Mouse (Mus musculus) cerebellum, postnatal 4 days (tissue): ENCODE measurements around the gene Slc5a5.
A peak's percentile ranks its signal among the peaks of the same experiment; 100 is the strongest.

Experiments
- DNase-seq, 2 experiments: peaks; one replicate each; pipeline ENCODE4 v3.0.0; 2022; ENCODE audit warnings: low spot score in 2 of 2, mixed read lengths in 1 of 2

The Slc5a5 gene

DNA sequence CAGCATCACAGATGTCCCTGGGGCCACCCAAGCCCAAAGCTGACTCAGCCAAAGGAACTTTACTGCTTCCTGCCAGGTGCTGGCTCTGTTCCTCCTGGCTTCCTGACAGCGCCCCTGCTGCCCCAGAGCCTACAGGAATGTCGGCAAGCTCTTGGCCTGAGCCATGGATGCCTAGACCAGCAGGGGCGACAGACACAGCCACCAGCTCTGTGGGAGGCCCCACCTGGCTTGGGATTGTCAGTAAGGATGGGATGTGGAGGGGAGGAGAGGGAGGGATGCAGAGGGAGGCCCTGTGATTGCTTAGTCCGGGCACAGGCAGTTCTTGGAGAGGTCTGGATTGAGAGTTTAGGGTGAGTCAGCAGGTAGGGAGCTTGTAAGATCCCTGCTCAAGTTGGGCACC lies 12.4 kb downstream of the Slc5a5 start:
- DNase-seq, result peak in 1 of 2 experiments; percentile 76

DNA sequence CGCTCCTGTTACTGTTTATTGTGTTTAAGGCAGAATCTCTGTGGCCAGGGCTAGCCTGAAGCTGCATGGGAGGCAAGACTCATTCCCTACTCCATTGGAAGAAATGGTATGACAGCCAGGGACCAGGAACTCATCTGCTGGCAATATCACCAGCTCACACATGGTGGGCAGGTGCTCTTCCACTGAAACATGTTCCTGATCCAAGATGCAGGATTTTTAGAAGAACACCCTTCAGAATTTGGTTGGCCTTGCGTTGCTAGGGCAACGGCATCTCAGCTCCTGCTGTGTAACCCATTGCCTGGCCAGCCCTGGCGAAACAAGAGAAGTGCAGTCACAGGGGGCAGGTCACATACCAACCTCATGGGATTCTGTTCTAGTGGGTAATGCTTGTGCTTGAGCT lies 13.1 kb downstream of the Slc5a5 start:
- DNase-seq, result peak in 1 of 2 experiments; percentile 4

DNA sequence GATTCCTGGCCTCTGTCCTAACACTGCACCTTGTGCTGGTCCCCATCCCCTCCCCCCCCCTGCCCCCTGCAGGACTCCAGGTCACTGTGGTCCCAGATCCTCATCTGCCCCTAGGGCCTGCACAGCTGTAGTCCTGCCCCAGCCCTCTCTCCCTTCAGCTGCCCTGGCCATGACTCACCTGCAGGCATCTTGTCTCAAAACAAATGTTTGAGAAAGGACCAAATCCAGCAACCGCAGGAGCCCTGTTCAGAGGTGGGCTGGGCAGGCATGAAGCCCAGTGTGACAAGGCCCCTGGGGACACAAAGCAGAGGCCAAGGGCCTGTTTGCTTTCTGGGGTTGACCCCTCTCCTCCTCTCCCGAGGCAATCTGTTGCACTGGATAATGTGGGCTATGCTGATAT lies 14.4 kb downstream of the Slc5a5 start:
- DNase-seq, result no peak

DNA sequence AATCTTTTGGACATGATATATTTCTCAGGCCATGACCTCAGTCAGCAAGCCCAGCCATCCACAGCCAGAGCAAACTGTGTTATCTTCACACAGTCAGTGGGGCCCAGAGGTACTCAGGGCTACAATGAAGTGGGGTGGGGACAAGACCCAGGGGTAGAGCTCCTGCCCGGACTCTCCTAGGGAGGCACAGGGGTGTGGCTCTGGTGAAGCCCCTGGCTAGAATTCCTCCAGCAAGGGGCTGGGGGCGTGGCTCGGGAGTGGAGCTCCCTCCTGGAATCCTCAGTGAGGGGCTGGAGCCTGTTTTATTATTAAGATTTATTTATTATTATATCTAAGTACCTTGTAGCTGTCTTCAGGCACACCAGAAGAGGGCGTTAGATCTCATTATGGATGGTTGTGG lies 16.2 kb downstream of the Slc5a5 start:
- no peak for DNase-seq

DNA sequence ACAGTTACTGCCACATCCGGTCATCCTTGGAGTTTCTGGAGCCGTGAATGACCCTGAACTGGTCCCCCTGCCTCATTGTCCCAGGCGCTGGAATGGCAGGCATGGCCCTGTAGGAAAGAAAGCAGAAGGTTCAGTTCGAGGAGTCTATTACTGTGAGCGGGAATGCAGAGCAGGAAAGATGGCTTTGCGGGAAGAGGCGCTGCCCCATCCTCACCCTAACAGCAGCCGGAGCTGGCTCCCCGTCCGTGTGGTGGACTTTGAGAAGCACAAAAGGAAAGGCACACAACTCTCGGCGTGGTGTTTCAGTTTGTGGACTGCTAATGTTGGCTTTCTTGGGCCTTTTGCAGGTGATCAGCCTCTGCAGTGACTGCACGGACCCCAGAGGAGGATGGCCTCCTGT lies 18.1 kb downstream of the Slc5a5 start:
- no peak for DNase-seq

DNA sequence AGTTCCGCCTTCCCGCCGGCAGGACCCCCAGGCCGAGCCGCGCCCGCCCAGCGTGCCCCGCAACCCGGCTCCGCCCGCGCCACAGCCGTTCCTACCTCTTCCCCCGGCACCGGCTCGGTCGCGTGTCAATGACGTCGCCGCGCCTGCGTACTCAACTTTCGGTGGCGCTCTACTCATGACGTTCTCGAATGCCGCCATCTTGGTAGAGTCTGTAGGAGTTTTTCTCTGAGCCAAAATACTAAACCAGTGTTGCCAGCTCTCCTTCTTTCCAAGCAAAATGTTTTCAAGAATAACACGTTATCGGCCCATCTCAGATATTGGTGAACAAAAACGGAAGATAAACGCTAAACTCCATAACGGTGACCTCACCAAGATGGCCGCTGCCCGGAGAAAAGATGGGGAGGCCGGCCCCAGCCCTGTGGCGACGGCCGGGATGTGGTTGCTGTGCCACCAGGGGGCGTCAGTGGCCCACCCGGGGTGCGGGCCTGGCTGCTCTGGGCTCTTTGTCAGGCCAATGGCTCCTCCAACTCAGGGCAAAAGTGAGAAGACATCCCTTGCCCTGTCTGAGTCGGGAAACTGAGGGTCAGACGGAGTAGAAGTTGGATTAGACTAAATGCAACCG lies 19.1 kb downstream of the Slc5a5 start, which contains the start of gene Ccdc124:
Gene Ccdc124, minus strand, starts transcription at position 572 of the 622 bp plus-strand sequence.
- peak; percentile 93 to 94 for DNase-seq

DNA sequence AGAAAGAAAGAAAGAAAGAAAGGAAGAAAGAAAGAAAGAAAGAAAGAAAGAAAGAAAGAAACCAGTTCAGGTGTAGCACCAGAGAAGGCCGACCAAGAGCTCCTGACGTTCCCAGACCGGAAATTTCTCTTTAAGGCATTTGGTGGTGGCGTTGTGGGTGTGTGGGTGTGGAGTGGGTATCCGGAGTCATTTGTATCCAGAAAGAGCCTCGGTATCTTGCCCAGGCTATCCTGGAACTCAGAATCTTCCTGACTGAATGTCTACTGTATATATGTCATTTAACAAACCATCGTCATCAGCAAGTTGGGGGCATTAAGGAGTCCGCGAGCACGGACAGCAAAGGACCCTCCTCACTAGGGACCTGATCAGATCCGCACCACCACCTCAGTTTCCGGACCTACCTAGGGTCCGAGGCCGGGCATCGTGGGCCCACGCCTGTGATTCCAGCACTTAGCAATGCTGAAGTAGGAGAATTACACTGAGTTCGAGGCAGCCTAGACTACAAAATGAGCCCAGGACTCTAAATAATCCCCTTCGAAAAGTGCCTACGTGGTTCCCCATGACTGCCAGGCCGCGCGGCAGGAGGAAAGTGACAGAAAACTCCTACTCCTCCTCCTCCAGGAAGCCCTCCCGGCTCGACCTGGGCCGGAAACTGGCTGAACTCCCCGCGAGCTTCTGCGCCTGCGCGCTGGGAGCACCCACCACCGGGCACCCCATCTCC lies 19.8 kb downstream of the Slc5a5 start:
- DNase-seq, result no peak

DNA sequence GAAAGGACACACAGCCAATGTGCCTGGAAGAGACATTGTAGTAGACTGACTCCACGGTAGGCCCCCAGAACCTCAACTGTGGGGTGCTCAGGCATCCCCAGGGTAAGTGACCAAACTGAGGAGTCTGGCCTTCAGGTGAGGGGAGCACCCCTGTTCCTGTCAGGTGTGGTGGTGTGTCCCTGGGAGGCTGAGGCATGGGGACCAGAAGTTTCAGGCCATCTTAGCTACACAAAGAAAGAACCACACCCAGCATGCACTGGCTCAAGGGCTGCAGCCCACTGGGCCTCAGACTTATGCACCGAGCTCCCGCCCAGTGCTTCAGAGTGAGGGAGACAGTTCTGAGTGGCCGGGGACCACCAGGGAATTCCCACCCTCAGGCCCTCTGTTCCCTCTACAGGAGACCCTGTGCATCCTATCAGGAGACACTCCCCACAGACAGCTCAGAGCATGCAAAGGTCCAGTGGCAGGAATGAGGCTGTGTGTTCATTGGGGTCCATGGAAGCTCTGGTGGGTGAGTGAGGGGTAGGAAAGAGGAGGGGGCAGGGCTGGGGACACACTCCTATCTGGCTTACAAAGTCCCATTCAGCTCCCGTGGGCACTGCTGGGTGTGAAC lies 21.3 kb downstream of the Slc5a5 start:
- no peak for DNase-seq

DNA sequence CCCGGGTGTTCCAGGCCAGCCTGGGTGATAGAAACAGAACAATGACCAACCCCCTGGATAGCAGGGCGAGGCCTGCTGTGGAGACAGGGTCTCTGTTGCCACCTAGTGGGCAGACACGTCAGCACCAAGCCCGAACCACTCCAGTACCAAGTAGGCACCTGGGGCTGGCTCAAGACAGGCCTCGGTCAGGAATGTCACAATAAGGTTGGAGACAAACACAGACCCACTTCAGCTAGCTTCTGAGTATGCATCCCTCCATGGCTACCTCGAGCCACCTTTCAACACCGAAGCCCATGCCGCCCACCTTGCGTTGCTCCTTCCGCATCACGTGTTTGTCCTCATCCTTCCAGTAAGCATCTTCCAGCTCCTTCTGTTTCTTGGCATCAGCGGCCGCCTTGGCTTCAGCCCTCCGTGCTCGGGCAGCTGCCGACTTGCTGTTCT lies 22.9 kb downstream of the Slc5a5 start:
- peak; percentile 61 to 78 for DNase-seq

DNA sequence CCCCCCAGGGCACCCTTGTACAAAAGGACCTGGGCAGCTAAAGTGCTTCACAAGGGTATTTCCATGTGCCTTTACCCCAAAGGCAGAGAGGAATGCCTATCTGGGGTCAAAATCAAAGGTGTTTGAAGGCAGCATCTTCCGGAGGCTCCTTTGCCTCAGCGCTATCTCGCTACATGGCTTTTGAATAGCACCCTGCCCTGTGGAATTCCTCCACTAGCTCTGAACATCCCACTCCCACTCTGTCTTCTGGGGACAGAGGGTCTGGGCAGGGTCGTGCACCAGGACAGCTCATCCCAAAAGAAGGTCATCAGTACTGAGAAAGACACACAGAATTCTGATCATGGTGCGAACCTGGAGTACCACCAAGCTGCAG lies 23.4 kb downstream of the Slc5a5 start:
- DNase-seq, result no peak

DNA sequence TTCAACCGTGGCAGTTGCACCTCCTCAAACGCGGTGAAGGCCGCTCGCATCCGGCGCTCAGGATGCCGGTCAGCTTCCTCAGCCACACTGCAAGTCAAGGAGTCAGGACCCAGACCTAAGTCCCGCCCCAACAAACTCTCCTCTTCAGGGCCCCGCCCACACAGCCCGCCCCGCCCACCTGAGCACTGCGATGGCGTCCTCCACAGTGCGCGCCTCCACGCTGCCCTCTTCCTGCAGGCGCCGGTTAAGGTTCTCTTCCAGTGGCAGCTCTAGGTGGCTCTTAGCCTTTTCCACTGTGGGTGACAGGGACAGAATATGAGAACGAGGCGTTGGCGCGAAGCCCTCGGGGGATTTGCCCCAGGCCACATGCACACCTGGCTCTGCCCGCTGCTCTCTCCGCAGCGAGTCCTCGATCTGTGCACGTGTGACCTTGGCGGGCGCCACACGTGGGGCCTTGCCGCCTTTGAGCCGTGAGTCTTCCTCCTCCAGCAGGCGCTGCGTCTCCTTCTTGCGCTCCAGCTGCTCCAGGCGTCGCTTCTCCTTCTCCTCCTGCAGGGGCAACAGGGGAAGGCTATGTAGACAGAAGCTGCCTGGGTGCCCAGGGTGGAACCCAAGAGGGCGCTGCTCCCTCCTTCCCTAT lies 23.9 kb downstream of the Slc5a5 start:
- peak in 1 of 2 experiments; percentile 35 for DNase-seq

DNA sequence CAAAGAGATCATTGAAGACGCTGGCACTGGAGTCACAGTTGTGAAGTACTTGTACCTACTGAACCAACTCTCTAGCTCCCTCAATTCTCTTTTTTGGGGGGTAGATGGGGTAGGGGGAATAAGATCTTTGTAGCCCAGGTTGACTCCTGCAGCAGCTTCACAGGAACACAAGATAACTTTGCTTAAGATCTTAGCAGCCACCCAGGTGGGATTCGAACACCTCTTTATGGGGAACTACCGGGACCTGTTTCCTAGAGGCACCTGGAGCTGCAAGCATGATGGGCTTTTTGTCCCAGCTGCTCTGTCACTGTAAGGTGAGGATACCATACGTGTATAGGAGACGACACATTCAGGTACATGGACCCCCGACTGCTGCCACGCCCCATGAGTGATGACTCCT lies 26.0 kb downstream of the Slc5a5 start:
- no peak for DNase-seq

DNA sequence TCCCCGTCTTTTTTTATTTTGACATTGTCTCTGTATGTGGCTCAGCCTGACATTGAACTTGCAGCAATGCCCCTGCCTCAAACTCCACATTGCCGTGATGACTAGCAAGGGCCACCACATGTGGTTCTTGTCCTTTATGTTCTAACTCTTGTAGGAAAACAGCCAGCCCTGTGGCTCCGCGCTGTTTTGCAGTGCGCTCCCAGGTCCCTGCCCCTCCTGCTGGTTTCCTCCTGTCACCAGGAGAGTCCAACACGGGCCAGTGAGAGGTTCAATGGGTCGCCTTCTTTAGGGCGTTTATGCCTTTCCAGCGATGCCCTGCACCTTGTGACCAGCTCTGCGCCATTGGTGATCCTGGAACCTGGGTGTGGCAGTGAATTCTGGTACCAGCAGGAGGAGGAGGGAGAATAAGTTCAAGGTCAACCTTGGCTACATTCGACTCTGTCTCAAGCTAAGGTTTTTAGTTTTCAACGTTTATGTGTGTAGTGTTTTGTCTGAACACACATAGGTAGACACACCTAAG lies 26.5 kb downstream of the Slc5a5 start:
- no peak for DNase-seq

DNA sequence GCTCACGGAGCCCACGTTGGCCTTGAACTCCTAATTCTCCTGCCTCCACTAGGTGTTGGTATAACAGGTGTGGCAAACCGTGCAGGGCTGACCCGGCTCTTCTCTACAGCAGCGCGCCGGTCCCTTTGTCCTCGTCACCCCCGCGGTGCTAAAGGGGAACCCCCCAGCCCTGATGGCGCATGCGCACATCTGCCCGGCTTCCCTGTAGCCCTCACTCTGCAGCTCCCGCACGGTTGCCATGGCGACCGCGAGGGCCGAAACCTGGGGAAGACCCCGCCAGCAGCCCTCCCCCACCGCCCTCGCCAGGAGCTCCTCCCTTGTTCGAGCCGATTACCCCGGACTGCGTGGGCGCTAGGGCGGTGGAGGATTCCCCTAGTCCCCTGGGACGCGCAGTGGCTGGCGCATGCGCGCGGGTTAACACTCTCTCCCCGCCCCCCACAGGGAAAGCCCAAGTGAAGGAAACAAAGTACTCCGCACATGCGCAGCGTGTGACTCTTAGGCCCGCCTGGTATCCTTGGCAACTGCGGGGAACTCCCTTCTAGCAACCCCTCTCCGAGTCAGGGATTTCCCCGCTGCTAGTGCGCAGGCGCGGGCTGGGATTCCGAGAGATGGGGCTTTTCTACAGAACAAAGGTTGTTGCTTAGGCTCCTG lies 27.1 kb downstream of the Slc5a5 start:
- peak; percentile 97 to 99 for DNase-seq

DNA sequence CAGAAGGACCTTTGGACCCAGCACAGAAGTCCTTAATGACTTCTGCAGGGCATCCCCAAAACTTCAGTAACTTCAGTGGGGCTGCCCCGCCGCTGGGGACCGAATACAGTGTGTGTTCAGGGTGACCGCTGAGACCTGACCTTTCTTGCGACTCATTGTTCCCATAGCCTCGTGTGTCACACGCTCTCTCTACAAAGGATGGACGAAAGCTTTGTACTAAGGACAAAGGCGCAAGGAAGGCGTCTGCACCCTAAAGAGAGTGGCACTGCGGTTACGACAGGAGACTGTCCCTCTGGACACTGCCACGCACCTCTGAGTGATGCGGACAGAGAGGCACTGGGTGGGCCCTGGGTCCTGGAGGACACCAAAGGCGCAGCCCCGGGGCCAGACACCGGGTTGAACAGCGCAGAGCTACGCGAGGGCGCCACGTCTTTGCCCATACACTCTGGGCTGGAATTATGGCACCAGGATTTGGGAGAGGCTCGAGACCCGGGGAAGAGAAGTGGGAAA lies 27.8 kb downstream of the Slc5a5 start:
- DNase-seq, result peak in 1 of 2 experiments; percentile 48

DNA sequence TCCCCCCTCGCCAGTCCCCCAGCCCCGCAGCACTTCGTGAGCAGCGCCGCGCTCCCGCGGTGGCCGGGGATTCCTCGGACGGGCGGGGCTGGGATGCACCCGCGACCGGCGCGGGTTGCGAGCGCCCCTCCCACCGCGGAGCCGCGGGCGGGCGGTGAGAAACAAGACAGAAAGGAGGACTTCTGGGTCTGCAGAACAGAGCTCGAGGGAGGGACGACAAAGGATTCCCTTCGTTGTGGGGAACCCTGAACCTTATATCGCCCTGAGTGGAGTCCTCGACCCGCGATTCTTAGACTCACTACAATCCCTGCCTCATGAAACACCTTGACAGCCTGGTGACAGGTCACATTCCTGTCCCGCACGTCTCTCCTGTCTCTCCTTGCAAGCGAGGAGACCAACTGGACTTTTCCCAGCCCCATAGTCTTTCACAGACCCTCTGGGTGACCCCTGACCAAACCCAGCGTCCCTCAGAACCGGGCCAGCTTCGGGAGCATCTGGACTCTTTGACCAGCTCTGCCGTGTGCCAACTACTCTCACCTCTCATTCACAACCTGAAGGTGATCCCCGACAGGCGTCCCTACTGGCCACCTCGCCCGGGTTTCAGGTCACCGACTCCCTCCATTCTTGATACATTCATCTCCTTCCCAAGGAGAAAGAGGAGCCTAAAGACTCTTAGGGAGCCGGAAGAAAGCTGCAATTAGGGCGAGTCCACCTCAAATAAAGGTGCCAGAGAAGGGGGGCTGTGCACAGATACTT lies 28.4 kb downstream of the Slc5a5 start:
- DNase-seq, result no peak

DNA sequence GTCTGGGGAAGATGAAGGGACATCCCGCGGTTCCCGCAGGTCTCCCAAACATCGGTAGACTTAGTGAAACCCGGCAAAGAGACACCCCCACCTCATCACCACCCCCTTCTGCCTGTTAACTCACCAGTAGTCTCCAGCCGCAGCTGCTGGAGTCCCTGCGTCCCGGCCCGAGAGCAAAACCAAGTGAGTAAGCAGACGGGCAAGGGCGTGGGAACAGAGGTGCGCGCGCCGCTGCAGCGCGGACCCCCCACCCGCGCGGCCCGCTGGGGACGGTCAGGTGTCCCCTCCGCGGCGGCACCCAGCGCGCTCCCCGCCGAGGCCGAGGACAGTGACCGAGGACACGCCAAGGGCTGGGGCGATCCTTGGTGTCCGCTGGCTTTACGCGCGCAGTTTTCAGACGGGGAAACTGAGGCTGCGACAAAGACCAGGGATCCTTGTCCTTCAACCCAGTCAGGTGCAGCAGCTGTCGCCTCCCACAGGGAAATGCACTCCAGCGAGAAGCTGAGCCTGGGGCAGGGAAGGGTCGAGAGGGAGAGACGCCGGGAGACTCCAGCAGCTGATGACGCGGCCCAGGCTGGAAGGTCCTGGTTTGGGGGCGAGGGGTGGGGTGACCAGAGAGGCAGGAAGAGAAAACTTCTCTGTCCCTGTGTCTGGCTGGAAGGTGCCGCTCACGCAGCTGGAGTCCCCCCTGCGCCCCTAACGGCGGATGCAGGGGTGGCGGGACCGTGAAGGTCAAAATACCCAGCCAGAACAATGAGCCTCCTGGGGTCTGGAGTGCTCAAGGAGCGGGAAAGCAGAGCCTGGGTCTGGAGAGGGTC lies 29.5 kb downstream of the Slc5a5 start, which contains the start of gene Kcnn1:
Gene Kcnn1, minus strand, starts transcription at position 435 of the 818 bp plus-strand sequence.
- no peak for DNase-seq

DNA sequence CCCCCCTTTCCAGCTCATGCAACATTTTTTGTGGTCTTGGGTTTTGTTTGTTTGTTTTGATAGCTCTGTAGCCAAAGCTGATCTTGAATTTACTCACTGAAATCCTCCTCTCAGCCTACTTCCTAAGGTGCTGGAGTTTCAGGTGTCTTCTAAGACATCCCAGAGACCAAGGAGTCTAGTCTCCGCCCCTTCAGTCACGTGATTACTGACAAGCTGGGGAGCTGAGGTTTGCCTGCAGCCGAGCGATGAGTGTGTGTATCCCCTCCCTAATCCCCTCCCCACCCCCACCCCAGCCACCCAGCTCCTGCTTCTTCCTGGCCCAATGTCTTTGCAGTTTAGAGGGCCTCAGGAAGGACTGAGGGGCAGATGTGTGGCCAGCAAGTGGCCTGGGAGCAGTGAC lies 35.0 kb downstream of the Slc5a5 start:
- no peak for DNase-seq

DNA sequence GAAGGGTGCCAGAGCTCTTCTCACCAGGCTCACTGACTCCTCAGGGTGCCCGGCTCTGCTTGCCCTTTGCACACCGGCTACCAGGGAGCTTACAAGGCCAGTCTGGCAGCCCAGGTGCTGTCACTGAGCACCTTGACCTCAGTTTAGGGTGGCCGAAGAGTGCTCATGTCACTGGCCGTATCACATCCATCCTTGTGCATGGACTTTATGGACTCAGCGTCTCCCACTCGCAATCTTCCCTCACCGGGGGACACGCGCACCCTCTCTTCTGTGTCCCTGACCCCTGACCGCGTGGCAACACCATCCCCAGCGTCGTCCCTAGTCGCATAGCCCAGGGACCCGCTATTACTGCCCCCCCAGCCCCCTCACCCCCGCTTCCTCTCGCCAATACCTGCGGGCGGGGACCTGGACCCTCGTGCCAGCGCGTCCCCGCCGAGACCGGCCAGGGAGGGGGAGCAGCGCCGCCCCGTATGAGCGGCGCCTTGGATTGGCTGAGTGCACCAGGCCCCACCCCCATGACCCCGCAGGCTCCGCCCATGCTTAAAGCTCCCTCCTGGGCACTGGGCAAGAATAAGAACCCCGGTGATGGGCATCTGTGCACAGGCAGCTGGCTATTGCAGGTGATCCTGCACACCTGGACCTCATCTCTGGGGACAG lies 35.9 kb downstream of the Slc5a5 start:
- peak in 1 of 2 experiments; percentile 47 for DNase-seq
